ENCODE assay signal across 1 mouse cellular context in the genomic region with DNA sequence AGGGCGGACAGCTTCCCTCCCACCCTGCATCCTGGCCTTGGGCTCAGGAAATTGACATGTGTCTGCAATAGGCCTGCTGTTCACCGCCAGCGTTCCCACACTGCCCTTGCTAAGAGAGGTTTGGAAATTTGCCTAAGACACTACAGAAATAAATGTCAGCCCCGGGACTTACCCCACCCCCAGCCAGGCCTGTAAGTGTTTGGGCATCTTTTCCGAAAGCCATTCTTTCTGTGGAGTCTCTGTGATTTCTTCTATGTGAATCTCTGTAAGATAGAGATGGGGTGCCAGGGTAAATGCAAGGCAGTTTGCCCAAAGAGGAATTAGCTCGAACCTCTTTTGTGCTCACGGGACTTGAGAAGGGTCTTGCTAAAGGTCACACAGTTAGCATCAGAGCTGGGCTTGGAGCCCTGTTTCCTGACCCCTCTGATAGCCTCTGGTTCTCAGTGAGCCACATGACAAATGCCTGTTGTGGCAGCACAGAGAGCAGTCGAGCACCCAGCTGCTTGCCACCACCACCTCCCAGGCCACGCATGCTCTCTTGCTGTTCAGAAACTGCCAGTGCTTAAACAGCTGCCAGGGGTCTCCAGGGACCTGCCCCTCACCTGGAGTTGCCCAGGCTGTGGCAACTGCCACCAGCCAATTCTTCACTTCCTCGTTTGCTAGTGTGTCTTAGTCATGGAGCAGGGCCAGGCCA.
A peak's percentile ranks its signal among the peaks of the same experiment; 100 is the strongest.
TF ChIP-seq lines count a peak whose summit lies in the region.

No protein-coding gene starts in this region.

TF ChIP-seq in CH12.LX, 34 proteins besides CTCF, POLR2A, EP300 and RAD21 (continued from another document):
- TF ChIP-seq ZNF384 (IDR thresholded peaks at IDR 0.05; ENCODE audit: low read depth, low read length) (0 out of 2 replicates have a peak, but pooled peaks have one; percentile 16), BHLHE40 (IDR thresholded peaks at IDR 0.05; ENCODE audit: low read depth, low read length) (peak; percentile 61; the same call in 1 of the 2 replicates), GABPA (IDR thresholded peaks at IDR 0.05; ENCODE audit: insufficient replicate concordance, low read depth, low read length) (no peak), CHD1 (IDR thresholded peaks at IDR 0.05; ENCODE audit: low read depth, low read length) (no peak), MAFK (IDR thresholded peaks at IDR 0.05; ENCODE audit: insufficient replicate concordance, low read length) (0 out of 2 replicates have a peak, but pooled peaks have one; percentile 42), E2F4 (IDR thresholded peaks at IDR 0.05; ENCODE audit: insufficient replicate concordance, low read depth, low read length) (no peak), RCOR1 (conservative IDR thresholded peaks at IDR 0.05; ENCODE audit: low read depth, low read length) (peak; percentile 73; the same call in 1 of the 2 replicates), PAX5 (IDR thresholded peaks at IDR 0.05; ENCODE audit: low read length) (no peak), JUND (conservative IDR thresholded peaks at IDR 0.05; ENCODE audit: low read depth, low read length) (no peak), POLR2AphosphoS2 (IDR thresholded peaks at IDR 0.05; ENCODE audit: low read depth, low read length) (no peak), NRF1 (IDR thresholded peaks at IDR 0.05; ENCODE audit: low read depth, low read length) (peak; percentile 85), SIN3A (IDR thresholded peaks at IDR 0.05; ENCODE audit: low read length) (peak; percentile 89), USF1 (IDR thresholded peaks at IDR 0.05; ENCODE audit: low read depth, low read length) (no peak), ZKSCAN1 (IDR thresholded peaks at IDR 0.05; ENCODE audit: borderline replicate concordance, low read depth, low read length) (no peak), MXI1 (IDR thresholded peaks at IDR 0.05; ENCODE audit: low read depth, low read length) (peak; percentile 64; the same call in 1 of the 2 replicates), CHD2 (IDR thresholded peaks at IDR 0.05; ENCODE audit: low read length) (0 out of 2 replicates have a peak, but pooled peaks have one; percentile 56)
